Mouse (Mus musculus) hindbrain, embryonic 12.5 days (tissue): ENCODE measurements around the gene Gm49510. TPM values are rescaled to one million over a fixed set of nuclear protein-coding genes. Genes with fewer than 3 reads are reported as not detected.

Source experiments
- ATAC-seq: fragments of 200-750 bp; cut with Nextera tagmentation; 2 replicates; pipeline ENCODE4 v1.8.0; 2017; ENCODE audit warnings: moderate TSS enrichment; ENCODE audit not compliant: low FRiP score
- H3K27ac ChIP-seq: fragments of 300-500 bp; sonication (generic); 2 replicates; pipeline ENCODE4 v1.5.1; 2016; ENCODE audit warnings: mild to moderate bottlenecking
- H3K27me3 ChIP-seq: fragments of 300-500 bp; sonication (generic); 2 replicates; pipeline ENCODE4 v1.6.1; 2016; ENCODE audit warnings: mild to moderate bottlenecking
- H3K36me3 ChIP-seq: fragments of 300-500 bp; sonication (generic); 2 replicates; pipeline ENCODE4 v1.6.1; 2016; ENCODE audit warnings: mild to moderate bottlenecking
- H3K4me1 ChIP-seq: fragments of 300-500 bp; sonication (generic); 2 replicates; pipeline ENCODE4 v1.6.1; 2016
- H3K4me2 ChIP-seq: fragments of 300-500 bp; sonication (generic); replicated peaks from 2 replicates; pipeline ENCODE4 v1.6.1; 2016; ENCODE audit warnings: mild to moderate bottlenecking
- H3K4me3 ChIP-seq: fragments of 300-500 bp; sonication (generic); 2 replicates; pipeline ENCODE4 v1.5.1; 2016; ENCODE audit warnings: mild to moderate bottlenecking
- H3K9ac ChIP-seq: fragments of 300-500 bp; sonication (generic); 2 replicates; pipeline ENCODE4 v1.6.1; 2016; ENCODE audit warnings: mild to moderate bottlenecking, moderate library complexity
- H3K9me3 ChIP-seq: fragments of 300-500 bp; sonication (generic); replicated peaks from 2 replicates; pipeline ENCODE4 v1.6.1; 2016; ENCODE audit warnings: mild to moderate bottlenecking
- WGBS: fragments of 180-500 bp; shearing (Covaris S2); methylation state at CpG from one replicate; pipeline ENCODE4 v1.1.7; 2016; 5-methylcytosine and 5-hydroxymethylcytosine counted together
- polyA plus RNA-seq: library from polyadenylated mRNA; unstranded; fragments of >200 nt; fragmentation: Nextera tagmentation; extraction: Ambion mirVana; gene quantifications from 2 replicates; pipeline ENCODE4 v1.2.1, GENCODE M21; 2016

Gm49510 gene
- polyA plus RNA-seq = 0.22 and 0.61 TPM in 2 replicates

DNA sequence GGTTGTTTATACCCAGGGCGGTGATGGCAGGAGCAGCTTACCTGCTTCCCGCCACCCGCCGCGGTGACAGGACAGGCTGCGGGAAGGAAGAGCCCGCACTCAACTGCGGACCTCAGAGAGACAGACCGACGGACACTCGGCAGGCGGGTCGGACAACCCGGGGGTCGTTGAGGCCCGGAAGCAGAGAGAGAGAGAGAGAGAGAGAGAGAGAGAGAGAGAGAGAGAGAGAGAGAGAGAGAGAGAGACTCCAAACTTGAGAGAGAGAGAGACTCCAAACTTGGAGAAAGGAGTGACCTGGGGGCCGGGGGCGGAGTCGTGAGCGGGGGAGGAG, at the start of gene Gm49510:
Gene Gm49510, plus strand, starts transcription at position 259 of the 331 bp plus-strand sequence.
- Histone ChIP-seq H3K9ac (peak within 1 kb of the TSS; percentile 67), H3K27ac (no peak within 1 kb of the TSS), H3K27me3 (peaks cover 30% of the 10 kb centered on the region), H3K4me3 (peak within 1 kb of the TSS; percentile 52), H3K36me3 (no peaks in the 10 kb centered on the region), H3K4me2 (peak within 1 kb of the TSS; percentile 91), H3K4me1 (peaks cover 20% of the 10 kb centered on the region), H3K9me3 (no peaks in the 10 kb centered on the region)
- under 1% methylated on average over 19 of the region's 20 CpGs for WGBS
- no peak for ATAC-seq

DNA sequence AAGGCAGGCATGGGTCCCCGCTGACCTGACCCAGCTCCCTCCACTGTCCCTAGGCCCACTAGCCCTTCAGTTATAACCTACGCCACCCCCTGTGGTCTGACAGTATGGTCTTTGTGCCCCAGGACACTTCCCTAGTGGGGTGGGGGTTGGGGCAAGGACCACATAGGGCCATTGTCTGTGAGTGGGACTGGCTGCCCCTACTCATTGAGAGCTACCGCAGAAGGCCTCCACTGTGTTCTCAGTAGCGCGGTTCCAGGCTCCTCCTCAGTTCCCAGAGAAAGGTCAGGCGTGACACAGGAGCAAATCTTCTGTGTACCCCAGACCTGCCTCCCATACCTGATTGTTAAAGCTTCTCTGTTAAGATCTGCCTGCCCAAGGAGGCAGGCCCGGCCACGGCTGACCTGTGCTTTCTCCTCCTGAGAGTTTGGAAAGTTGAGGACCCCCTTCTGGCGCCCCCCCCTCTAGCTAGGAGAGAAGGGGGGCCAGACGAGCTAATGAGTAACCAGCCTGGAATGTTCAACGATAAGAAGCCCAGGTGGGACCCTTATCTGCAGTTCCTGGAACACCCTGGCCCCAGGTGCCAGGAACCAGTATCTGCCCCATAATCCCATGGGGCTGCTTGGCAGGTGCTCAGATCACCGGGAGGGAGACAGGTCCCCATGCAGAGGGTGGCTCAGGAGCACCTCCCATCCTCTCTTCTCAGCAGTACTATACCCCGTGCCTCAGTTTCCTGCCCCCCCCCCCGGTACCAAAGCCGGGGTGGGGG, 49.2 kb upstream of the Gm49510 start:
- Histone ChIP-seq H3K4me1 (peaks cover 21% of the 10 kb centered on the region), H3K27me3 (peaks cover 9% of the 10 kb centered on the region; the same call in 1 of the 2 replicates), H3K9me3 (no peaks in the 10 kb centered on the region), H3K4me2 (no peak overlapping the region), H3K4me3 (no peak overlapping the region), H3K9ac (no peak overlapping the region), H3K27ac (no peak overlapping the region), H3K36me3 (no peaks in the 10 kb centered on the region)
- WGBS = 70% methylated on average over 15 of the region's 15 CpGs
- no peak for ATAC-seq

DNA sequence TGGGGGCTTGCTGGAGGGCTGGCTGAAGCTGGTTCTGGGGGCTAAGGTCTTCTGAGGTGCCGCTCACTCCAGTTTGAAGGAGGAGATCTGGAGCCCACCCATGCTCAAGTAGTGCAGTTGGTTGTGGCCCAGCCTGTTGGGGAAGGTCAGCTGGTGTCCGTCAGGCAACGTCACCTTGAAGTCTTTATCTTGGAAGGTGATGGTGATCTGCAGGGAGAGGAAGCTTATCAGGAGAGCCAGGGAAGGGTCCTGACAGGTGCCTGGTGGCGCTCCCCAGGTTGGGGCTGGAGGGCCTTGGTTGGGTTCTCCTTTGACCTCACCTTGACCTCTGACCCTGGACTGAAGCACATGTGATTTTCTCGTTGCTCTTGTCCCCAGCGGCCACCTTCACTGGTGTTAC, 48.5 kb upstream of the Gm49510 start:
- Histone ChIP-seq H3K4me3 (no peak overlapping the region), H3K36me3 (no peaks in the 10 kb centered on the region), H3K27me3 (peaks cover 9% of the 10 kb centered on the region; the same call in 1 of the 2 replicates), H3K9ac (no peak overlapping the region), H3K4me2 (no peak overlapping the region), H3K4me1 (peaks cover 15% of the 10 kb centered on the region), H3K9me3 (no peaks in the 10 kb centered on the region), H3K27ac (no peak overlapping the region)
- no peak for ATAC-seq
- WGBS = 70% methylated on average over 6 of the region's 6 CpGs

DNA sequence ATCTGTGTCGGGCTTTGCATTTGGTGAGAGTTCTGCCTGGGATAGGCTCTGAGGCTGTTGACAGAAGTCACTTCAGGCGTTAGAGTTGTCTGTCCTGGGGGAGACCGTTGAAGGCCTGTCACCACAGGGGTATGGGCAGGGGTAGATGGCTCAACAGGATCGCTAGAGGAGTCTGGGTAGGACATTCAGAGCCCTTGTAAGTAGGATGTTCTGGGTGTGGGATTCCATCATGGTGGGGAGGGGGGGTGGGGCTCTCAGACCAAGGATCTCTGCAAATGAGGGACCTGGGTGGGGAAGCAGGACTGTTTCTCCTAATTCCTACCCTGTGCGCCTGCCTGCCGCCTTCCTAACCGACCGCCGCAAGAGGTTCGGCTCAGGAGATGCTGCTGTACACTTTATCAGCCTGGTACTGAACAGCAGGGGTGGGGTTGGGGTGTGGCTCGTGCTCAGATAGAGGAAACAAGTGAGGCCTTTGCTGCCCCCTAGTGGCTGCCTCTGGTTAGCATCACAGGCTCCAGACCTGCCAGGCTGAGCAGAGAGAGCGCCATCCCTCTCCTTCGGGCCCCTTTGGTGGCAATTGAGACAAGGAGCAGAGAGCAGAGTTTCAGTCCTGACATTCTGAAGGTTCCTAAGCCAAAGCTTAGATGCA, 47.8 kb upstream of the Gm49510 start:
- 20% methylated on average over 10 of the region's 13 CpGs for WGBS
- peak overlapping the region; percentile 38; the same call in 1 of the 2 replicates for H3K4me2 ChIP-seq
- no peak overlapping the region for H3K4me3 ChIP-seq
- H3K9ac ChIP-seq = no peak overlapping the region
- peak; percentile 76 for ATAC-seq
- H3K4me1 ChIP-seq = peaks cover 11% of the 10 kb centered on the region; the same call in 1 of the 2 replicates
- no peaks in the 10 kb centered on the region for H3K9me3 ChIP-seq
- H3K27me3 ChIP-seq = peaks cover 9% of the 10 kb centered on the region; the same call in 1 of the 2 replicates
- no peak overlapping the region for H3K27ac ChIP-seq
- no peaks in the 10 kb centered on the region for H3K36me3 ChIP-seq

DNA sequence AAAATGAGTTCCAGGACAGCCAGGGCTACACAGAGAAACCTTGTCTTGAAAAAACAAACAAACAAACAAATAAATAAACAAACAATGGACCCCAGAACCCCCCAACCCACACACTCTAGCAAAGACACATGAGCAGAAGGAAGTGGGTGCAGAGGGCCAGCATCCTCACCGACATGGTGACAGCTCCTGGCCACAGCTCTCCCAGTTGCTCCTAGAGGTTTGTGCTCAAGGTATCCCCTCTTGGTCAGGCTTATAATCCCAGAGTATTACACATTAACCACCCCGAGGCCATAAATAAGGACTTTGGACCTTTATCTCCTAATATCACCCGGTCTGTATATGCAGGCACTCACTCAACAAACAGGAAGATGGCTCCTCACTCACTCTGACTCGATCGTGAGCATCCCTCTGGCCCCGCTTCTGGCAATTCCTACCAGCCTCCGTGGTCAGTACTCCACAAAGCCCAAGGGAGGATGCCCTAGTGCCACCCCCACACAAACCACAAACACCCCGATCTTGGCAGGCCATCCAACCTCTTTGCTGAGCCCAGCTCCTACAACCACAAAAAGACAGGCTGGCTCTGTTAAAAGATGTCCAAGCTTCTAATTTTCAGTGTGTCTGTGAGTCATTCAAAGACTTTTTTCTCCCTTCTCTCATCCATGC, 44.0 kb upstream of the Gm49510 start, which contains the start of gene Lgals2:
Gene Lgals2, minus strand, starts transcription at position 227 of the 663 bp plus-strand sequence.
- Histone ChIP-seq H3K4me2 (no peak within 1 kb of the TSS), H3K27me3 (0 out of 2 replicates have a peak, but pooled peaks cover 6% of the 10 kb centered on the region), H3K4me3 (no peak within 1 kb of the TSS), H3K36me3 (no peaks in the 10 kb centered on the region), H3K27ac (no peak within 1 kb of the TSS), H3K9me3 (no peaks in the 10 kb centered on the region), H3K9ac (no peak within 1 kb of the TSS), H3K4me1 (peaks cover 12% of the 10 kb centered on the region; the same call in 1 of the 2 replicates)
- no peak for ATAC-seq
- 77% methylated on average over 8 of the region's 8 CpGs for WGBS

DNA sequence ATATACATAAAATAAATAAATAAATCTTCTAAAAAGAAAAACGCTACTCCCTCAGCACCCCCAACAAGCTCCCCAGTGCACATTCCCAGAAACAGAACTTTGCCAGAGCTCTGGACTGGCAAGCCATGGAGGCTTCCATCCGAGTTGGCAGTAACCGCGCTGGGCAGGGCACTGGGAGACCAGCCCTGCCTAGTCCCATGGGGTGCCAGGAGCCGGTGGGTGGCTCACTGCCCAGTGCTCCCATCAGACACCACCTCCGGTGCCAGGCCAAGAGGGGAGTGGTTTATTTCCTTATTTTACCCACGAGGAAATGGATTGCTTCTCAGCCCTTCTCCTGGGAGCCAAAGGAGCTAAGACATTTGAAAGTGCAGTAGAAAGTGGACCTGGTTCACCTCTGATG, 42.5 kb upstream of the Gm49510 start:
- no peak overlapping the region for H3K4me3 ChIP-seq
- no peak overlapping the region for H3K4me2 ChIP-seq
- H3K9ac ChIP-seq = no peak overlapping the region
- H3K36me3 ChIP-seq = no peaks in the 10 kb centered on the region
- no peak for ATAC-seq
- H3K27ac ChIP-seq = no peak overlapping the region
- H3K4me1 ChIP-seq = peaks cover 5% of the 10 kb centered on the region; the same call in 1 of the 2 replicates
- no peaks in the 10 kb centered on the region for H3K27me3 ChIP-seq
- whole genome bisulfite sequencing = 81% methylated on average over 7 of the region's 7 CpGs
- no peaks in the 10 kb centered on the region for H3K9me3 ChIP-seq

DNA sequence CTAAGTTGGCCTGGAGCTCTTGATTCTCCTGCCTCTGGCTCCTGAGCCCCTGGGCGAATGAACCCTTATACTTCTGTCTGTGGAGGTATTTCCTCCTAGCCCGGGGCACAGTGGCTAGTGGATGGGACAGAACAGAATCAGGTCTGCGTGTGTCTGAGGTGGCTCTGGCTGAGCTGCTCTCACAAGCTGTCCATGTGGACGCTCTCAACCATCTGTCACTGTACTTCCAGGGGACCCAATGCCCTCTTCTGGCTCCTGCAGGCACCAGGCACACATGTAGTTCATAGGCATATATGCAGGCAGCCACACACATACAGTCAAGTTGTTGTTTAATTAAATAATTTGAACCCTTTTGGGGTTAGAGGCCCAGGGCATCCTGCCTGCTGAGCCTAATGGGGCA, 40.2 kb upstream of the Gm49510 start:
- Histone ChIP-seq H3K27ac (no peak overlapping the region), H3K9ac (no peak overlapping the region), H3K9me3 (no peaks in the 10 kb centered on the region), H3K4me3 (no peak overlapping the region), H3K4me1 (peaks cover 5% of the 10 kb centered on the region; the same call in 1 of the 2 replicates), H3K4me2 (no peak overlapping the region), H3K36me3 (no peaks in the 10 kb centered on the region), H3K27me3 (no peaks in the 10 kb centered on the region)
- no peak for ATAC-seq
- 74% methylated on average over 4 of the region's 4 CpGs for WGBS

DNA sequence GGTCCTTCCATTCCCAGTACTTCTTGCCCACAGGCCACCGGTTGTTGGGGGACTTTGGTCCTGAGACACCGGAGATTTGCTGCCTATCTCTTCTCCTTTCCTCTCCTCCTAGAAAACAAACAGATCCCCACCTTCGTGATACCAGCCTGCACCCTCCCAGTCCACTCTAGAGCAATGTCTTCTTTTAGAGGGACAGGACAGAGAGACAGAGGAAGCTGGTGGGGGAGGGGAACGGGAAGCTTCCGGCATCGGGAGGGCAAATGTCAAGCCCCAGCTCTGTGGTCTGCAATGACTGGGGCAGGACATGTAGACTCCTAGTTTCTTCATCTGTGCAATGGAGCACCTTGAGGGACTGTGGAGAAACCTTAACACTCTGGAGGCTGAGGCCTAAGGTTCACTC, 39.8 kb upstream of the Gm49510 start:
- Histone ChIP-seq H3K4me1 (peaks cover 5% of the 10 kb centered on the region; the same call in 1 of the 2 replicates), H3K36me3 (no peaks in the 10 kb centered on the region), H3K9me3 (no peaks in the 10 kb centered on the region), H3K4me2 (no peak overlapping the region), H3K9ac (no peak overlapping the region), H3K4me3 (no peak overlapping the region), H3K27ac (no peak overlapping the region), H3K27me3 (no peaks in the 10 kb centered on the region)
- WGBS = 68% methylated on average over 6 of the region's 6 CpGs
- no peak for ATAC-seq

DNA sequence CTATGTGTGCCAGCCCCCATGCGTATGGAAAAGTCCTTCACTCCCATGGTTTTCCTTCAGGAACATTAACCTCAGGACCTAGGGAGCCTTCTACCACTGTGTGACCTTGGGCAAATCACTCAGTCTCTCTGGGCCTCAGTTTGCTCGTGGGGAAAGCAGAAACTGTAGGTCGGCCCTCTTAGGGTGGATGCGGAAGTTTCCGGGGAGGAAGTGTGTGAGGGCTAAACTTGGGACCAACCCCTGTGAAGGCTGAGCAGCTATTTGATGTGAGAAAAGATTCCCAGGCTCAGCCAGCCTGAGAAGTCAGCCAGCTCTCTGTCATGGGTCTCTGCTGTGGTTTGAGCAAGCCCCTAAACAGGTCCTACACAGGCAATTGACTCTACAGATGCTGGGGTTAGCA, 37.2 kb upstream of the Gm49510 start:
- peaks cover 5% of the 10 kb centered on the region; the same call in 1 of the 2 replicates for H3K4me1 ChIP-seq
- ATAC-seq = no peak
- no peak overlapping the region for H3K4me2 ChIP-seq
- 86% methylated on average over 5 of the region's 5 CpGs for WGBS
- H3K36me3 ChIP-seq = no peaks in the 10 kb centered on the region
- H3K27me3 ChIP-seq = no peaks in the 10 kb centered on the region
- no peaks in the 10 kb centered on the region for H3K9me3 ChIP-seq
- no peak overlapping the region for H3K27ac ChIP-seq
- no peak overlapping the region for H3K4me3 ChIP-seq
- no peak overlapping the region for H3K9ac ChIP-seq

DNA sequence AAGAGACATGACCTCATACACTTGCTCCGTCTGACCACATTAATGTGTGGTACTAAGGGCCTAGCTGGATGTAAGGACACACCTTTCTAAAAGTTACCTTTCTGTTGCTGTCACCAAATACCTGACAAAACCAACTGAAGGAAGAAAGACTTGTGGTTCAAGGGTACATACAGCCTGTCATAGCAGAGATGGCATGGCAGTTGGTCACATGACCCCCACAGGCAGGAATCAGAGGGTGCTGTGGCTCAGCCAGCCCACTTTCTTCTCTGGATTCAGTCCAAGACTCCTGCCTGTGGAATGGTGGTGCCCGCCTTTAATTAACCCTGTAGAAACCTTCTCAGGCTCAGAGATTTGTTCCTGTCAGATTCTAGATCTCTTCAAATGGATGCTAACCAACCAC, 36.3 kb upstream of the Gm49510 start:
- H3K4me1 ChIP-seq = no peaks in the 10 kb centered on the region
- no peak overlapping the region for H3K27ac ChIP-seq
- no peaks in the 10 kb centered on the region for H3K9me3 ChIP-seq
- ATAC-seq = no peak
- 88% methylated on average over 2 of the region's 2 CpGs for WGBS
- H3K4me2 ChIP-seq = no peak overlapping the region
- H3K9ac ChIP-seq = no peak overlapping the region
- H3K27me3 ChIP-seq = no peaks in the 10 kb centered on the region
- no peak overlapping the region for H3K4me3 ChIP-seq
- H3K36me3 ChIP-seq = no peaks in the 10 kb centered on the region

DNA sequence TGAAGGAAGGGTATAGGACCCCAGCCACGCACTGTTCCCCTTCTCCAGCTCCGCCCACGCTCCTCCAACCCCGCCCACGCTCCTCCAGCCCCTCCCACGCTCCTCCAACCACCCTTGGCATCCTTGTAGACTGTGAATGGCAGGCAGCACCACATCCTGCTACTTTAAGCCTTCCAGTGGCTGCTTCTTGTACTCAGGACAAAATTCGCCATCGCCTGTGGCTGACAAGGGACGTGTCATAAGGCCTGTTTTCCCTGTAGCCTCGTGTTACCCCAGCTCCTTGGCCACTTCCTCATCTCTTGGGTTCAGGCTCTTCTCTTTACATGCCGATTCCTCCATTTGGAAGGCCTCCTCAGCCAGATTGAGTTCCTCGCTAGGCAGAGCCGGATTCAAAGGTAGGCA, 35.6 kb upstream of the Gm49510 start:
- Histone ChIP-seq H3K4me1 (peaks cover 4% of the 10 kb centered on the region; the same call in 1 of the 2 replicates), H3K4me2 (no peak overlapping the region), H3K9me3 (no peaks in the 10 kb centered on the region), H3K36me3 (no peaks in the 10 kb centered on the region), H3K9ac (no peak overlapping the region), H3K27ac (no peak overlapping the region), H3K4me3 (no peak overlapping the region), H3K27me3 (no peaks in the 10 kb centered on the region)
- 43% methylated on average over 13 of the region's 13 CpGs for WGBS
- ATAC-seq = no peak

DNA sequence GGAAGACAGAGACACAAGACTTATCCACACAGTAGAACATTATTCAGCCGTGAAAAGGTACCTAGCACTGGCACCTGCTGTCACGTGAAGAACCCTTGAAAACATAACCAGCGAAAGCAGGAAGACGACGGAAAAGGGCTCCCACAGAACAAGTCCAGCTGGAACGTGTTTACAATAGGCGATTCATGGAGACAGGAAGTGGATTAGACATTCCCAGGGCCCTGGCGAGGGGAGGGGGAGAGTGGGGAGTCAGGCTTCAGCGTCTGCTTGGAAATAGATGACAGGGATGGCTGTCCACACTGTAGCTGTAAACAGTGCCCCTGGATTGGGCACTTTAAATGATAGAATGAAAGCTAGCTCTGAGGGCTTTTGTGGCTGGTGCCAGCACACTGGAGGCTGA, 31.1 kb upstream of the Gm49510 start:
- Histone ChIP-seq H3K4me3 (no peak overlapping the region), H3K27ac (peak overlapping the region; percentile 56), H3K4me2 (no peak overlapping the region), H3K9me3 (no peaks in the 10 kb centered on the region), H3K4me1 (peaks cover 6% of the 10 kb centered on the region; the same call in 1 of the 2 replicates), H3K27me3 (no peaks in the 10 kb centered on the region), H3K9ac (no peak overlapping the region), H3K36me3 (no peaks in the 10 kb centered on the region)
- 27% methylated on average over 9 of the region's 9 CpGs for WGBS
- ATAC-seq = peak; percentile 51
